Mouse (Mus musculus) midbrain, postnatal 0 days (tissue): Measurements from ENCODE around the gene Zfp750. TPM values are rescaled to one million over a fixed set of nuclear protein-coding genes. Genes with fewer than 3 reads are reported as not detected.

ENCODE experiments used
- ATAC-seq: fragments of 200-750 bp; cut with Nextera tagmentation; 2 replicates; pipeline ENCODE4 v1.8.0; 2017; ENCODE audit warnings: moderate number of reproducible peaks, mild to moderate bottlenecking, moderate TSS enrichment, moderate library complexity; ENCODE audit not compliant: low FRiP score
- DNase-seq: peaks from one replicate; pipeline ENCODE4 v3.0.0-alpha.2; 2015; ENCODE audit warnings: low spot score
- H3K27ac ChIP-seq: fragments of 300-500 bp; sonication (generic); 2 replicates; pipeline ENCODE4 v1.5.1; 2014; ENCODE audit warnings: low read depth, mild to moderate bottlenecking, low read length, mixed read lengths
- H3K27me3 ChIP-seq: fragments of 300-500 bp; sonication (generic); 2 replicates; pipeline ENCODE4 v1.6.1; 2014; ENCODE audit warnings: low read length, control low read depth, mixed read lengths; ENCODE audit not compliant: insufficient read depth
- H3K36me3 ChIP-seq: fragments of 300-500 bp; sonication (generic); 2 replicates; pipeline ENCODE4 v1.6.1; 2014; ENCODE audit warnings: low read length, control low read depth, mixed read lengths; ENCODE audit not compliant: insufficient read depth
- H3K4me1 ChIP-seq: fragments of 300-500 bp; sonication (generic); 2 replicates; pipeline ENCODE4 v1.6.1; 2014; ENCODE audit warnings: mild to moderate bottlenecking, control low read depth, antibody characterized with exemption, low read length, mixed read lengths; ENCODE audit not compliant: insufficient read depth
- H3K4me2 ChIP-seq: fragments of 300-500 bp; sonication (generic); 2 replicates; pipeline ENCODE4 v1.6.1; 2014; ENCODE audit warnings: low read depth, mild to moderate bottlenecking, low read length, mixed read lengths; ENCODE audit not compliant: poor library complexity, severe bottlenecking
- H3K4me3 ChIP-seq: fragments of 300-500 bp; sonication (generic); 2 replicates; pipeline ENCODE4 v1.5.1; 2014; ENCODE audit warnings: low read depth, mild to moderate bottlenecking, low read length, moderate library complexity
- H3K9ac ChIP-seq: fragments of 300-500 bp; sonication (generic); replicated peaks from 2 replicates; pipeline ENCODE4 v1.6.1; 2014; ENCODE audit warnings: mild to moderate bottlenecking, low read length, moderate library complexity, mixed read lengths; ENCODE audit not compliant: poor library complexity, severe bottlenecking
- H3K9me3 ChIP-seq: fragments of 300-500 bp; sonication (generic); 2 replicates; pipeline ENCODE4 v1.6.1; 2016; ENCODE audit warnings: low read length, control low read depth
- CTCF ChIP-seq: IDR thresholded peaks from 2 replicates; pipeline ENCODE4 v1.5.1; 2016; ENCODE audit warnings: antibody characterized with exemption, mild to moderate bottlenecking
- WGBS: fragments of 180-500 bp; shearing (Covaris S2); extraction: QIAGEN DNeasy Blood & Tissue Kit; methylation state at CpG from one replicate; pipeline ENCODE4 v1.1.7; 2014; 5-methylcytosine and 5-hydroxymethylcytosine counted together
- polyA plus RNA-seq: library from polyadenylated mRNA; unstranded; fragments of >200 nt; fragmentation: Nextera tagmentation; extraction: Ambion mirVana; gene quantifications from 2 replicates; pipeline ENCODE4 v1.2.1, GENCODE M21; 2015
- total RNA-seq: library from RNA; depleted of rRNA; stranded (reverse); fragments of >200 nt; gene quantifications from 2 replicates; pipeline ENCODE4 v1.2.3, GENCODE M21; 2014; rRNA removed

Zfp750 gene
- total and polyA plus RNA-seq, 2 experiments from 2014 or later = 0.35 to 0.71 TPM

DNA sequence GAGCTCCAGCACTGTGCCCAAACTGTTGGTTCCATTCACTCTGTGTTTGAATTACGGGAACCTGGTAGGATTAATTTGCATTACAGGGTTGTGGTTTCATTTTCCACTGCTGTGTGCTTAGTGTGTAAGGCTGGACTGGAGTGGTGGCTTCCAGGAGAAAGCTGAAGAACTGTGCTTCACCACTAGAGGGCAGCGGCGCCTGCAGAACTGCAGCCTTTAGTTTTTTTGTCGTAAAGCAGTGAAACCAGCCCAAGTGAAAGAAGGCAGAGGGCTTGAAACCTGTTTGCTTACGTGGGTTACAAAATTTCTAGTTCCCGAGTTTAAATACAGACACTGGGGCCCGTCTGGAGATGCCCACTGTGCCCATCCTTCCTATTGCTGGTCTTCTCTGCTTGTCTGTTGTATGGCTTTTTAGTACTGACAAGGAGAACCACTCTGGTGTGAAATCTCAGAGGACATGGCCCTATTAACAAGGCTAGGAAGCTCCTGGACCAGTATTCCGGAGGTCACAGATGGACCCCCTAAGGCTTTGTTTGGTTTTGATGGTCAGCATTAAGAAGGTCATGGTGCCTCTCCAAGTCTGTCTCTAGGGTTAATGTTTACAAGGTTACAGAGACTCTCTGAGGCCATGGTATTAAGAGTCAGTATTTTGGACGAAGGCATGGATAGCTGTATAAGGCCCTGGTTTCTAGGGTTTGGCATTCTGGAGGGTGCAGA is 43.3 kb downstream of the Zfp750 start:
- TF ChIP-seq CTCF = peak; percentile 94
- ATAC-seq = peak; percentile 56; the same call in 1 of the 2 replicates
- H3K36me3 ChIP-seq = peaks cover 5% of the 10 kb centered on the region
- no peak overlapping the region for H3K4me2 ChIP-seq
- no peak overlapping the region for H3K9ac ChIP-seq
- DNase-seq = peak; percentile 78
- no peaks in the 10 kb centered on the region for H3K27me3 ChIP-seq
- WGBS = 31% methylated on average over 9 of the region's 9 CpGs
- no peak overlapping the region for H3K27ac ChIP-seq
- no peaks in the 10 kb centered on the region for H3K9me3 ChIP-seq
- no peak overlapping the region for H3K4me3 ChIP-seq
- no peaks in the 10 kb centered on the region for H3K4me1 ChIP-seq

DNA sequence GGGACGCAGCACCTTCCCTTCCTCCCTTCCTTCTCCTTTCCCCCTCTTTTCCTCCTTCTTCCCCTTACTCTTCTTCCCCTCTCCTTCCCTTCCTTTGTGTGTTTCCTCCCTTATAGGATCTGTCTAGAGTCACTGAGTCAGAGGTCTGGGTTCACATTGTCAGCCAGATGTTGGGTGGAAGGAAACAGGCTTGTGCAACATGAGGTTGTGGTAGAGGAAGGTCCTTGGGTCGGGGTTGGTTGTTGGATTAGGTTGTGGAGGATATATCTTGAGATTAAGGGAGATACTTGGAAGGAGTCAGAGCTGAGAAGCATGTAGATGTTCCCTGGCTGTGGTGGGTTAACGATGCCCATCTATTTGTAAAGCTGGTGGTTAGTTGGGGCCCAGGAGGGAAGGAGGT is 44.3 kb downstream of the Zfp750 start:
- ATAC-seq (no peak), DNase-seq (no peak)
- H3K36me3 ChIP-seq = peaks cover 5% of the 10 kb centered on the region
- no peak overlapping the region for H3K4me2 ChIP-seq
- no peak overlapping the region for H3K4me3 ChIP-seq
- H3K27me3 ChIP-seq = no peaks in the 10 kb centered on the region
- H3K27ac ChIP-seq = no peak overlapping the region
- H3K9ac ChIP-seq = no peak overlapping the region
- no peaks in the 10 kb centered on the region for H3K9me3 ChIP-seq
- TF ChIP-seq CTCF = no peak
- H3K4me1 ChIP-seq = no peaks in the 10 kb centered on the region
- WGBS = 88% methylated on average over 3 of the region's 3 CpGs

DNA sequence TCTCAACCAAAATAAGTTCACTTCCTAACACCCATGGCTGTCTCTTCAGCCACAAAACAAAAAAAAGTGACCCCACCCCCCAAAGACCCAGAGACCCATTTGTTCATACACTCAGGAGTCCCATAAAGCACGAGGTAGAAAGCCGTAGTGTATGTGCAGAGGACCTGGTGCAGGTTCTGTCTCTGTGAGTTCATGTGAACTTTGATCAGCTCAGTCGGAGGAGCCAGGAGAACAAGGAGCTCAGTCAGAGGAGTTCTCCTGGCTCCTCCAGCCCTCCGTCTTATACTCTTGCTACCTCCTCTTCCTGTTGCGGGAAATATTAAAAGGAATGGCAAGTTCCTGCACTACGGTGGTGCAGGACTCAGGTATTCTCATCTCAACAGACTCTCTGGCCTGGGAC is 51.7 kb downstream of the Zfp750 start:
- Histone ChIP-seq H3K4me1 (no peaks in the 10 kb centered on the region), H3K36me3 (peaks cover 27% of the 10 kb centered on the region)

More for the DNA sequence above, 51.7 kb downstream of the Zfp750 start:
- H3K4me3 ChIP-seq = no peak overlapping the region
- TF ChIP-seq CTCF = no peak
- ATAC-seq (no peak), DNase-seq (no peak)
- H3K4me2 ChIP-seq = no peak overlapping the region
- H3K27me3 ChIP-seq = no peaks in the 10 kb centered on the region
- WGBS = 99% methylated on average over 6 of the region's 6 CpGs
- no peaks in the 10 kb centered on the region for H3K9me3 ChIP-seq
- H3K9ac ChIP-seq = no peak overlapping the region
- H3K27ac ChIP-seq = no peak overlapping the region

Other genes starting within 250 kb of the Zfp750 start
- 71.9 and 72.5 TPM in 2 replicates for gene Wdr45b, start 164.9 kb downstream of the Zfp750 start, total RNA-seq
- gene Wdr45b, start 164.9 kb downstream of the Zfp750 start, polyA plus RNA-seq = 87.1 and 89.2 TPM in 2 replicates
- 15.0 and 18.3 TPM in 2 replicates for gene Rab40b, start 131.1 kb downstream of the Zfp750 start, total RNA-seq
- 14.8 and 15.7 TPM in 2 replicates for gene Rab40b, start 131.1 kb downstream of the Zfp750 start, polyA plus RNA-seq
- gene Fn3krp, start 97.9 kb downstream of the Zfp750 start, total RNA-seq = 17.2 and 22.4 TPM in 2 replicates
- 8.3 and 9.0 TPM in 2 replicates for gene Fn3krp, start 97.9 kb downstream of the Zfp750 start, polyA plus RNA-seq
- gene Fn3k, start 84.4 kb downstream of the Zfp750 start, total RNA-seq = 2.2 and 8.2 TPM in 2 replicates
- 3.7 and 3.9 TPM in 2 replicates for gene Fn3k, start 84.4 kb downstream of the Zfp750 start, polyA plus RNA-seq
- gene Tbcd, start 67.4 kb downstream of the Zfp750 start, total RNA-seq = 87.9 and 104 TPM in 2 replicates
- gene Tbcd, start 67.4 kb downstream of the Zfp750 start, polyA plus RNA-seq = 56.5 and 58.4 TPM in 2 replicates
- 10.1 and 10.5 TPM in 2 replicates for gene B3gntl1, start 153.8 kb upstream of the Zfp750 start, total RNA-seq
- 5.8 and 6.6 TPM in 2 replicates for gene B3gntl1, start 153.8 kb upstream of the Zfp750 start, polyA plus RNA-seq
- gene Metrnl, start 182.2 kb upstream of the Zfp750 start, total RNA-seq = 10.2 and 15.8 TPM in 2 replicates
- gene Metrnl, start 182.2 kb upstream of the Zfp750 start, polyA plus RNA-seq = 12.5 and 15.4 TPM in 2 replicates